Mouse (Mus musculus): Measurements from ENCODE around the gene Hoxd11. TPM values are rescaled to one million over a fixed set of nuclear protein-coding genes. Genes with fewer than 3 reads are reported as not detected.
A peak's percentile ranks its signal among the peaks of the same experiment; 100 is the strongest.

The Hoxd11 gene
- polyA plus RNA-seq, 1 experiment: 2.1 TPM

- TF ChIP-seq POLR2A (IDR thresholded peaks at IDR 0.05; ENCODE audit: low read depth, low read length) (no peak), CTCF (conservative IDR thresholded peaks at IDR 0.05; ENCODE audit: insufficient read depth, insufficient read length, low read depth, low read length) (no peak)
- H3K4me3 ChIP-seq (ENCODE audit: insufficient read depth, low read depth, low read length): no peak overlapping the region
- no peak overlapping the region for H3K27ac ChIP-seq (ENCODE audit: insufficient read depth, low read depth, low read length)
- H3K4me1 ChIP-seq (ENCODE audit: control insufficient read depth, insufficient read depth, low read length): no peaks in the 10 kb centered on the region
- H3K36me3 ChIP-seq (ENCODE audit: control insufficient read depth, insufficient read depth, low read length): no peaks in the 10 kb centered on the region
- peaks cover 28% of the 10 kb centered on the region for H3K27me3 ChIP-seq (replicated peaks; ENCODE audit: control insufficient read depth, insufficient read depth, low read length)
- DNase-seq: peak; percentile 11
- WGBS: 9% methylated on average over 15 of the region's 15 CpGs
Observed at GRCm38 (mm10) chr2:74658024-74658666, 21.2 kb upstream of the Hoxd11 start.

GRCm38 (mm10) chr2:74658667-74659371, 20.5 kb upstream of the Hoxd11 start:
- H3K4me1 ChIP-seq (ENCODE audit: control insufficient read depth, insufficient read depth, low read length): no peaks in the 10 kb centered on the region
- peaks cover 27% of the 10 kb centered on the region for H3K27me3 ChIP-seq (replicated peaks; ENCODE audit: control insufficient read depth, insufficient read depth, low read length)
- no peaks in the 10 kb centered on the region for H3K36me3 ChIP-seq (ENCODE audit: control insufficient read depth, insufficient read depth, low read length)
- no peak overlapping the region for H3K27ac ChIP-seq (ENCODE audit: insufficient read depth, low read depth, low read length)
- no peak overlapping the region for H3K4me3 ChIP-seq (ENCODE audit: insufficient read depth, low read depth, low read length)
- TF ChIP-seq CTCF (conservative IDR thresholded peaks at IDR 0.05; ENCODE audit: insufficient read depth, insufficient read length, low read depth, low read length) (no peak), POLR2A (IDR thresholded peaks at IDR 0.05; ENCODE audit: low read depth, low read length) (no peak)
- peak; percentile 13 for DNase-seq
- 6% methylated on average over 47 of the region's 47 CpGs for WGBS

GRCm38 (mm10) chr2:74659507-74660005, 19.8 kb upstream of the Hoxd11 start, which contains the start of gene Evx2:
TSS of gene Evx2 (minus strand) at chr2:74659557.
- TF ChIP-seq CTCF (conservative IDR thresholded peaks at IDR 0.05; ENCODE audit: insufficient read depth, insufficient read length, low read depth, low read length) (no peak), POLR2A (IDR thresholded peaks at IDR 0.05; ENCODE audit: low read depth, low read length) (no peak)
- Histone ChIP-seq H3K36me3 (ENCODE audit: control insufficient read depth, insufficient read depth, low read length) (no peaks in the 10 kb centered on the region), H3K27me3 (replicated peaks; ENCODE audit: control insufficient read depth, insufficient read depth, low read length) (peaks cover 27% of the 10 kb centered on the region), H3K4me1 (ENCODE audit: control insufficient read depth, insufficient read depth, low read length) (no peaks in the 10 kb centered on the region), H3K4me3 (ENCODE audit: insufficient read depth, low read depth, low read length) (no peak within 1 kb of the TSS), H3K27ac (ENCODE audit: insufficient read depth, low read depth, low read length) (no peak within 1 kb of the TSS)
- peak; percentile 22 for DNase-seq
- WGBS: 6% methylated on average over 28 of the region's 28 CpGs

GRCm38 (mm10) chr2:74660421-74661375, 18.7 kb upstream of the Hoxd11 start:
- Histone ChIP-seq H3K4me1 (ENCODE audit: control insufficient read depth, insufficient read depth, low read length) (no peaks in the 10 kb centered on the region), H3K36me3 (ENCODE audit: control insufficient read depth, insufficient read depth, low read length) (no peaks in the 10 kb centered on the region), H3K27me3 (replicated peaks; ENCODE audit: control insufficient read depth, insufficient read depth, low read length) (peaks cover 19% of the 10 kb centered on the region), H3K4me3 (ENCODE audit: insufficient read depth, low read depth, low read length) (no peak overlapping the region), H3K27ac (ENCODE audit: insufficient read depth, low read depth, low read length) (no peak overlapping the region)
- TF ChIP-seq POLR2A (IDR thresholded peaks at IDR 0.05; ENCODE audit: low read depth, low read length) (no peak), CTCF (conservative IDR thresholded peaks at IDR 0.05; ENCODE audit: insufficient read depth, insufficient read length, low read depth, low read length) (no peak)
- 6% methylated on average over 30 of the region's 30 CpGs for WGBS
- no peak for DNase-seq

GRCm38 (mm10) chr2:74661685-74662084, 17.7 kb upstream of the Hoxd11 start:
- H3K36me3 ChIP-seq (ENCODE audit: control insufficient read depth, insufficient read depth, low read length): no peaks in the 10 kb centered on the region
- WGBS: 3% methylated on average over 14 of the region's 14 CpGs
- no peak overlapping the region for H3K27ac ChIP-seq (ENCODE audit: insufficient read depth, low read depth, low read length)
- H3K4me1 ChIP-seq (ENCODE audit: control insufficient read depth, insufficient read depth, low read length): no peaks in the 10 kb centered on the region
- peaks cover 19% of the 10 kb centered on the region for H3K27me3 ChIP-seq (replicated peaks; ENCODE audit: control insufficient read depth, insufficient read depth, low read length)
- H3K4me3 ChIP-seq (ENCODE audit: insufficient read depth, low read depth, low read length): no peak overlapping the region
- peak; percentile 29 for DNase-seq
- peak; percentile 36; the same call in 1 of the 2 replicates for TF ChIP-seq CTCF (conservative IDR thresholded peaks at IDR 0.05; ENCODE audit: insufficient read depth, insufficient read length, low read depth, low read length)
- no peak for TF ChIP-seq POLR2A (IDR thresholded peaks at IDR 0.05; ENCODE audit: low read depth, low read length)

- Histone ChIP-seq H3K4me1 (ENCODE audit: control insufficient read depth, insufficient read depth, low read length) (no peaks in the 10 kb centered on the region), H3K36me3 (ENCODE audit: control insufficient read depth, insufficient read depth, low read length) (no peaks in the 10 kb centered on the region), H3K4me3 (ENCODE audit: insufficient read depth, low read depth, low read length) (no peak overlapping the region), H3K27ac (ENCODE audit: insufficient read depth, low read depth, low read length) (no peak overlapping the region), H3K27me3 (replicated peaks; ENCODE audit: control insufficient read depth, insufficient read depth, low read length) (peaks cover 19% of the 10 kb centered on the region)
- TF ChIP-seq CTCF (conservative IDR thresholded peaks at IDR 0.05; ENCODE audit: insufficient read depth, insufficient read length, low read depth, low read length): peak; percentile 66
- no peak for TF ChIP-seq POLR2A (IDR thresholded peaks at IDR 0.05; ENCODE audit: low read depth, low read length)
- peak; percentile 72 for DNase-seq
- WGBS: 2% methylated on average over 18 of the region's 18 CpGs
Observed at GRCm38 (mm10) chr2:74663291-74663925, 15.9 kb upstream of the Hoxd11 start.
